Mouse (Mus musculus) kidney, postnatal 0 days (tissue): Measurements from ENCODE around the gene Slc7a12. TPM values are rescaled to one million over a fixed set of nuclear protein-coding genes. Genes with fewer than 3 reads are reported as not detected.

Experiments used
- ATAC-seq: fragments of 200-750 bp; cut with Nextera tagmentation; replicated peaks from 2 replicates; pipeline ENCODE4 v1.8.0; 2017; ENCODE audit warnings: low read depth, moderate number of reproducible peaks, moderate TSS enrichment, moderate library complexity; ENCODE audit not compliant: low FRiP score
- DNase-seq: peaks from one replicate; pipeline ENCODE4 v3.0.0-alpha.2; 2016; ENCODE audit warnings: low spot score
- H3K27ac ChIP-seq: fragments of 300-500 bp; sonication (generic); 2 replicates; pipeline ENCODE4 v1.5.1; 2014; ENCODE audit warnings: mild to moderate bottlenecking
- H3K27me3 ChIP-seq: fragments of 300-500 bp; sonication (generic); 2 replicates; pipeline ENCODE4 v1.6.1; 2014; ENCODE audit warnings: low read length, mixed read lengths; ENCODE audit not compliant: insufficient read depth
- H3K36me3 ChIP-seq: fragments of 300-500 bp; sonication (generic); 2 replicates; pipeline ENCODE4 v1.6.1; 2014; ENCODE audit warnings: low read length, mixed read lengths; ENCODE audit not compliant: insufficient read depth
- H3K4me1 ChIP-seq: fragments of 300-500 bp; sonication (generic); replicated peaks from 2 replicates; pipeline ENCODE4 v1.6.1; 2014; ENCODE audit warnings: antibody characterized with exemption, low read length, mixed read lengths; ENCODE audit not compliant: insufficient read depth
- H3K4me2 ChIP-seq: fragments of 300-500 bp; sonication (generic); 2 replicates; pipeline ENCODE4 v1.6.1; 2014; ENCODE audit warnings: mild to moderate bottlenecking, low read length, moderate library complexity, mixed read lengths
- H3K4me3 ChIP-seq: fragments of 300-500 bp; sonication (generic); replicated peaks from 2 replicates; pipeline ENCODE4 v1.5.1; 2014; ENCODE audit warnings: low read depth, low read length
- H3K9ac ChIP-seq: fragments of 300-500 bp; sonication (generic); 2 replicates; pipeline ENCODE4 v1.6.1; 2014; ENCODE audit warnings: low read depth, low read length
- H3K9me3 ChIP-seq: fragments of 300-500 bp; sonication (generic); replicated peaks from 2 replicates; pipeline ENCODE4 v1.6.1; 2016; ENCODE audit warnings: low read length, inconsistent platforms, mixed read lengths
- CTCF ChIP-seq: IDR thresholded peaks from 2 replicates; pipeline ENCODE4 v1.5.1; 2016; ENCODE audit warnings: antibody characterized with exemption, low read depth, mild to moderate bottlenecking, moderate library complexity
- WGBS: fragments of 180-500 bp; shearing (Covaris S2); extraction: QIAGEN DNeasy Blood & Tissue Kit; methylation state at CpG from one replicate; pipeline ENCODE4 v1.1.7; 2014; 5-methylcytosine and 5-hydroxymethylcytosine counted together
- polyA plus RNA-seq: library from polyadenylated mRNA; unstranded; fragments of >200 nt; fragmentation: Nextera tagmentation; extraction: Ambion mirVana; gene quantifications from 2 replicates; pipeline ENCODE4 v1.2.1, GENCODE M21; 2015

Gene Slc7a12
- 55.8 and 56.0 TPM in 2 replicates for polyA plus RNA-seq

DNA sequence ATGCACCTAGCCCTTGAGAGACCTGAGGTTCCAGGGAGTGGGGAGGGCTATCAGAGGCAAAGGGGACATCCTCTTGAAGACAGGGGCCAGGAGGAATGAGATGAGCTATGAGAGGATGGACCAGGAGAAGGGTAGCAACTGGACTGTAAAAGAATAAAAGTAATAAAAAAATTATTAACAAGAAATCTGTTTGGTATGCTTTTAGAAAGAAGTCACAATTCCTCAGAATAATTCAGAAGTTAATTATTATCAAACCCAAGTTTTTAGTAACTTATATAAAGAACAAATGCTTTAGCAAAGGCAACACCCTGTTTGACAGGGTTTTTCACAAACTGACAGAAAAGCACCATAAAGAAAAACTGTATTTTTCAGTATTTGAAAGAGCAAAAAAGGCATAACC is at the start of gene Slc7a12:
Slc7a12 (plus strand) TSS at position 301 of the 400 bp plus-strand sequence.
- DNase-seq, result no peak
- no peaks in the 10 kb centered on the region for H3K36me3 ChIP-seq
- ATAC-seq, result no peak
- H3K27ac ChIP-seq, result no peak within 1 kb of the TSS
- TF ChIP-seq CTCF, result no peak
- H3K4me3 ChIP-seq, result no peak within 1 kb of the TSS
- no peaks in the 10 kb centered on the region for H3K27me3 ChIP-seq
- H3K4me1 ChIP-seq, result no peaks in the 10 kb centered on the region
- no peak within 1 kb of the TSS for H3K9ac ChIP-seq
- no peaks in the 10 kb centered on the region for H3K9me3 ChIP-seq
- H3K4me2 ChIP-seq, result no peak within 1 kb of the TSS

- Histone ChIP-seq H3K36me3 (no peaks in the 10 kb centered on the region), H3K9me3 (no peaks in the 10 kb centered on the region), H3K4me3 (no peak overlapping the region), H3K27me3 (no peaks in the 10 kb centered on the region), H3K4me1 (no peaks in the 10 kb centered on the region), H3K27ac (no peak overlapping the region), H3K4me2 (no peak overlapping the region), H3K9ac (no peak overlapping the region)
- 76% methylated on average over 1 of the region's 1 CpGs for WGBS
- ATAC-seq (no peak), DNase-seq (no peak)
- TF ChIP-seq CTCF, result no peak
Measured at GRCm38 (mm10) chr3:14432381-14432780, 48.1 kb upstream of the Slc7a12 start.

GRCm38 (mm10) chr3:14446015-14446414 is 34.5 kb upstream of the Slc7a12 start:
- DNase-seq, result no peak
- WGBS, result 93% methylated on average over 4 of the region's 4 CpGs

GRCm38 (mm10) chr3:14446691-14447090 is 33.8 kb upstream of the Slc7a12 start:
- no peaks in the 10 kb centered on the region for H3K4me1 ChIP-seq
- H3K9me3 ChIP-seq, result no peaks in the 10 kb centered on the region
- H3K36me3 ChIP-seq, result no peaks in the 10 kb centered on the region
- no peak overlapping the region for H3K9ac ChIP-seq
- no peak overlapping the region for H3K27ac ChIP-seq
- no peaks in the 10 kb centered on the region for H3K27me3 ChIP-seq
- no peak for TF ChIP-seq CTCF
- no peak overlapping the region for H3K4me3 ChIP-seq
- DNase-seq (no peak), ATAC-seq (no peak)
- no peak overlapping the region for H3K4me2 ChIP-seq
- 94% methylated on average over 4 of the region's 4 CpGs for WGBS

More at GRCm38 (mm10) chr3:14446015-14446414, 34.5 kb upstream of the Slc7a12 start:
- H3K4me1 ChIP-seq, result no peaks in the 10 kb centered on the region
- no peaks in the 10 kb centered on the region for H3K27me3 ChIP-seq
- no peaks in the 10 kb centered on the region for H3K36me3 ChIP-seq
- no peak overlapping the region for H3K27ac ChIP-seq
- ATAC-seq, result no peak
- H3K4me3 ChIP-seq, result no peak overlapping the region
- H3K9me3 ChIP-seq, result no peaks in the 10 kb centered on the region
- no peak overlapping the region for H3K4me2 ChIP-seq
- no peak for TF ChIP-seq CTCF
- H3K9ac ChIP-seq, result no peak overlapping the region

Other genes starting within 250 kb of the Slc7a12 start
- gene 1810022K09Rik, start 130.6 kb downstream of the Slc7a12 start, polyA plus RNA-seq, result 521 and 597 TPM in 2 replicates
- 1.7 and 2.3 TPM in 2 replicates for gene Car13, start 161.0 kb downstream of the Slc7a12 start, polyA plus RNA-seq